Mouse (Mus musculus) gastrocnemius, postnatal 36 days (tissue): ENCODE data around the gene Bag2. TPM values are rescaled to one million over a fixed set of nuclear protein-coding genes. Genes with fewer than 3 reads are reported as not detected.

Source experiments
- DNase-seq, 2 experiments: peaks; one replicate each; pipeline ENCODE4 v3.0.0; 2022
- intact Hi-C: fragments of 180-260 bp; cut with DNase I; formaldehyde crosslinking; loops from one replicate; pipeline ENCODE4 v1.15.1; 2025
- long read RNA-seq, 2 experiments: library from polyadenylated mRNA; stranded (forward); transcript quantifications; one replicate each; pipeline ENCODE4 v2.0.0; 2021
- total RNA-seq, 2 experiments: library from RNA; stranded (reverse); gene quantifications; 2 replicates each; pipeline ENCODE4 v1.2.3; 2021

Gene Bag2
- 10 to 100 TPM; 15.8 to 19.0 TPM for total RNA-seq
- long read RNA-seq, experiment 1, transcript Bag2-201 (3 exons, 1,860 nt) = major isoform, 10 of 23 reads
- long read RNA-seq, experiment 1, partial matches to known transcripts = 5 of 23 reads
- long read RNA-seq, experiment 1, other reads (novel, unspliced or antisense) = 7 of 23 reads
- long read RNA-seq, experiment 2, transcript Bag2-201 (3 exons, 1,860 nt) = major isoform, 14 of 24 reads
- long read RNA-seq, experiment 2, partial matches to known transcripts = 0 of 24 reads
- long read RNA-seq, experiment 2, other reads (novel, unspliced or antisense) = 9 of 24 reads

GRCm38 (mm10) chr1:33757491-33758041, at the start of gene Bag2:
Gene Bag2 (minus strand): TSS chr1:33757795.
- peak; percentile 45 to 54 for DNase-seq
- intact Hi-C loops = no loop called here

GRCm38 (mm10) chr1:33803323-33803722, 45.7 kb upstream of the Bag2 start:
- intact Hi-C loops = no loop called here
- DNase-seq = no peak

- intact Hi-C loops = no loop called here
- no peak for DNase-seq
These were observed 42.0 kb upstream of the Bag2 start for GRCm38 (mm10) chr1:33799620-33800019.

- no peak for DNase-seq
- intact Hi-C loops = no loop called here
These were observed 30.9 kb upstream of the Bag2 start for GRCm38 (mm10) chr1:33788493-33788892.

GRCm38 (mm10) chr1:33788072-33788471, 30.5 kb upstream of the Bag2 start:
- intact Hi-C loops = no loop called here
- DNase-seq = no peak

GRCm38 (mm10) chr1:33784561-33784960, 27.0 kb upstream of the Bag2 start:
- DNase-seq = no peak
- intact Hi-C loops = no loop called here

GRCm38 (mm10) chr1:33776175-33776611, 18.6 kb upstream of the Bag2 start:
- no peak for DNase-seq
- intact Hi-C loops = no loop called here

GRCm38 (mm10) chr1:33772106-33772505, 14.5 kb upstream of the Bag2 start:
- intact Hi-C loops = no loop called here

GRCm38 (mm10) chr1:33771621-33772020, 14.0 kb upstream of the Bag2 start:
- no peak for DNase-seq
- intact Hi-C loops = no loop called here

More at GRCm38 (mm10) chr1:33772106-33772505, 14.5 kb upstream of the Bag2 start:
- DNase-seq = no peak

GRCm38 (mm10) chr1:33768827-33769226, 11.2 kb upstream of the Bag2 start:
- no peak for DNase-seq
- intact Hi-C loops = no loop called here

- DNase-seq = no peak
- intact Hi-C loops = no loop called here
These were observed 10.6 kb upstream of the Bag2 start for GRCm38 (mm10) chr1:33768091-33768787.

GRCm38 (mm10) chr1:33766520-33767508, 9.2 kb upstream of the Bag2 start:
- no peak for DNase-seq
- intact Hi-C loops = no loop called here

- intact Hi-C loops = no loop called here
- DNase-seq = no peak
These were observed 8.0 kb upstream of the Bag2 start for GRCm38 (mm10) chr1:33765468-33766080.

- intact Hi-C loops = no loop called here
- DNase-seq = no peak
These were observed 6.2 kb upstream of the Bag2 start for GRCm38 (mm10) chr1:33763826-33764225.

GRCm38 (mm10) chr1:33758488-33758887, 893 bp upstream of the Bag2 start:
- DNase-seq = no peak
- intact Hi-C loops = no loop called here

- intact Hi-C loops = no loop called here
- DNase-seq = no peak
These were observed 572 bp downstream of the Bag2 start for GRCm38 (mm10) chr1:33757033-33757413.

- intact Hi-C loops = no loop called here
- DNase-seq = no peak
These were observed 1.1 kb downstream of the Bag2 start for GRCm38 (mm10) chr1:33756258-33757032.

GRCm38 (mm10) chr1:33755799-33756198, 1.8 kb downstream of the Bag2 start:
- DNase-seq = no peak
- intact Hi-C loops = no loop called here

GRCm38 (mm10) chr1:33754965-33755735, 2.4 kb downstream of the Bag2 start:
- intact Hi-C loops = no loop called here
- no peak for DNase-seq
